Mouse (Mus musculus) brown adipose tissue, adult 24 weeks (tissue): ENCODE measurements around the gene Mturn. TPM values are rescaled to one million over a fixed set of nuclear protein-coding genes. Genes with fewer than 3 reads are reported as not detected.

Experiments
- H3K27ac ChIP-seq: fragments of 200-500 bp; replicated peaks from 2 replicates; pipeline ENCODE4 v1.5.1; 2012; ENCODE audit warnings: low read depth, mild to moderate bottlenecking, low read length
- H3K4me1 ChIP-seq: fragments of 200-500 bp; 2 replicates; pipeline ENCODE4 v1.6.1; 2012; ENCODE audit warnings: low read length, mixed read lengths; ENCODE audit not compliant: control insufficient read depth, insufficient read depth, insufficient read length
- H3K4me3 ChIP-seq: fragments of 200-500 bp; 2 replicates; pipeline ENCODE4 v1.5.1; 2012; ENCODE audit warnings: low read depth, mild to moderate bottlenecking, low read length, moderate library complexity; ENCODE audit not compliant: insufficient read depth
- polyA plus RNA-seq: library from polyadenylated mRNA; stranded (reverse); fragments of >200 nt; gene quantifications from 2 replicates; pipeline ENCODE4 v1.2.4, GENCODE M21; 2012; ENCODE audit not compliant: missing spikeins, insufficient read depth, insufficient read length

The Mturn gene
- polyA plus RNA-seq: 34.7 and 43.3 TPM in 2 replicates

DNA sequence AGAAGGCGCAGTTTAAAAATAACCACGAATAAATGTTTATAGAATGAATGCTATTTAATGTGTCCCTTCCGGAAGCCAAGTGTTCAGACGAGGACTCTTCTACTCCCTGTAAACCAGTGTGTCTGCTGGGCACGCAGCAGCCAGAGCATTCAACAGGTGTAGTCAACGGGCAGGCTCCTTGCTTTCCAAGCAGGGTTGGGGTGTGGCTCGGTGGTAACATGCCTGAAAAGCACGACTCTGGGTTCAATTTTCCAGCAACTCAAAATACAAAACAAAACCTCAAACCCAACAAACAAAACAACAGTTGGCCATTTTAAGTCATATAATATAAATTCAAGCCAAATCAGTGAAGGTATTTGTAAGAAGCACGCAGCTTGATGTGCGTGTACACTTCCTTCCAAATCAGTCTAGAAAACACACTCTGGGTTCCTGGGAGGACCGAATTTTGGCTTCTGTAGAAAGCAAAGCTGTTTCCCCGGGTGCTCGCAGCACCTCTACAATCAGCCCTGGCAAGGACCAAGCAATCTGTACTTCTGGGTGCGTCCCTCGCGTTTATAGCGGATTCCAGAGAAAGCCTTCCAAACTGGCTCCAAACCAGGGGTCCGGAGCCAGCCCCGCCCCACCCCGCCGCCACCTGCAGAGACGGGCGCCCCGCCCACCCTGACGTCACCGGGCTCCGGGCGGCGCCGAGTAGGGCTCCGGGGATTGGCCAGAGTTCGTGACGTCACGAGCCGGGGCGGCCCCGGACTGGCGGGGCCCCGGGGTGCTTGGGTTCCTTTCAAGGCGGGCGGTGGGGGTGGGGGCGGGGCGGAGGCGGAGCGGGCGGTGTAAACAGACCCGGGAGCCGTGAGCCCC lies at the start of gene Mturn:
Gene Mturn (plus strand): TSS at position 734 of the 855 bp plus-strand sequence.
- no peaks in the 10 kb centered on the region; the same call in 1 of the 2 replicates for H3K4me1 ChIP-seq
- peak within 1 kb of the TSS; percentile 14; the same call in 1 of the 2 replicates for H3K27ac ChIP-seq
- H3K4me3 ChIP-seq: peak within 1 kb of the TSS; percentile 75

DNA sequence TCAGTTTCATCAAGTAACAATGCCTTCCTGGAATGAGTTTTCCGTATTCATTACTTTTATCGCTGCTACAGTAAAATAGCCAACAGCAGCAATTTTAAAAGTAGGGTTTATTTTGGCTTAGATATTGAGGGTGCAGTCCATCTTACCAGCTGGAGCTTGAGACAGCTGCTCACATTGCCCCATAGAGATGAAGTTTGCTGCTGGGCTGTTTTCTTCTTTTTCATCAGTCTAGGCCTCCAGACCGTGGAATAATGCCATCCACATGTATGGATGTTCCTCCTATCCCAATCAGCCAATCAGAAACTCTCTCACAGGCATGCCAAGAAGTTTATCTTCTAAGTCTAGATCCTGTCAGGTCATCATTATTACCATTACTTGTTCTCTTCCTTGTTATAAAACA lies 41.5 kb upstream of the Mturn start:
- Histone ChIP-seq H3K4me3 (no peak overlapping the region), H3K4me1 (no peaks in the 10 kb centered on the region), H3K27ac (no peak overlapping the region)

DNA sequence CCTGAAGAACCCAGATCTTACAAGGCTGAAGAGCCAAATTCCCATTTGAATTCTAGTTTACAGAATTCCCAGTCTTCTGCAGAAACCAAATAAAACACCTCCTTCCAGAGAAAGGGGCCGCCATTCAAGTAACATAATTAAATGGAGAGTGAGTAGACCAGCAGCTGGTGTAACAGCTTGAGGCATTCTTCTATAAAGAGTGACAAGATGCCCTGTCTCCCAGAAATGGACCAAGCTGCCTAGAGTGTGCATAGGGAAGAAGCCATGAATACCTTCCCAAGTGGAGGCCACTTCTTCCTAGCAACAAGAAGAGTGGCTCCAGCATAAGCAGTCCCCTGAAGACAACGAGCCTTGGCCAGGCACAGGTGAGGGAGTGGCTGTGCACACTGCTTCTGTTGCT lies 39.5 kb upstream of the Mturn start:
- Histone ChIP-seq H3K27ac (no peak overlapping the region), H3K4me3 (no peak overlapping the region), H3K4me1 (no peaks in the 10 kb centered on the region)

DNA sequence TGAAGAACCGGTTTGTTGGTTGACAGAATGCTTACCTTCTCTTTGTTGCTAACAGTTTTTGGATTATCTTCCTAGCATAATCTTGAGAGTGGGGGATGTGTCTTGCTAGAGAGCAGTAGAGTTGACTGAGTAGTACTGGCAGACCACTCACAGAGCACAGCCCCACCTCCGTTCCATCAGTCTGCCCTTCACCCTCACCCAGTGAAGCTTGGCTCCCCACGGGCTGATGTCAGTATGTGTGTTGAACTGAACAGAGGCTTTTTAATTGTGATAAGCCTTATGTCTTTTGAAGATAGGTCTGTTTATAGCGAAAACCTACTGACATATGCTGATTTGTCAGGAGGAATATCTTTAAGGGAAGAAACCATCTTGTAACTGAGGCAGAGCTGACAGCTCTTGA lies 38.2 kb upstream of the Mturn start:
- no peak overlapping the region for H3K4me3 ChIP-seq
- no peaks in the 10 kb centered on the region for H3K4me1 ChIP-seq
- H3K27ac ChIP-seq: no peak overlapping the region

DNA sequence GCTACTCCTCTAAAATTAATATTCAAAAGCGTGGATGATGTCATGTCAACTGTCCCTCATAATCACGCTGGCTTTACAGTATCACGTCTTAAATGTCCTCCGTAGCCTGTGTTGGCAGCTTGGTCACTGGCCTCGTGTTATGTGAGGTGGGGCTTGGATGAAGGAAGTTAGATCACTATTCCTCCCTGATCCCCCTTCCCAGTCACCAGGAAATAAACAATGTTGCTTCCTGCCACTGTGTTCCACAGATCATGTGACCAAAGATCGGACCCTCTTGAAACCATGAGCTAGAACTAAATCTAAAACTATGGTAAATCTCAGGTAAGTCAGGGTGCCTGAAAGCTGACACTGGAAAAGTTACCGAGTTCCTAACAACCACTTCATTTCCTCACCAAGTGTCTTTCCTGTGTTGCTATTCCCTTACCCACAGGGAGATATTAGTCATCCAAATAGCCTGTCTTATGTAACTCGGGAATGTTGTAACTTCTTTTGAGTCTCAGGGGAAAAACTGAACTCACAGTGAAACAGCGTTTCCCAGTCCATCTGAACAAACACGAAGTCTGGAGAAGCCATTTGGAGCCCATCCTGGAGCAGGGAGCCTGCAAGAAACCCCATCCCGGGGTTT lies 25.8 kb upstream of the Mturn start:
- peaks cover 11% of the 10 kb centered on the region for H3K4me1 ChIP-seq
- peak overlapping the region; percentile 81 for H3K27ac ChIP-seq
- H3K4me3 ChIP-seq: no peak overlapping the region

DNA sequence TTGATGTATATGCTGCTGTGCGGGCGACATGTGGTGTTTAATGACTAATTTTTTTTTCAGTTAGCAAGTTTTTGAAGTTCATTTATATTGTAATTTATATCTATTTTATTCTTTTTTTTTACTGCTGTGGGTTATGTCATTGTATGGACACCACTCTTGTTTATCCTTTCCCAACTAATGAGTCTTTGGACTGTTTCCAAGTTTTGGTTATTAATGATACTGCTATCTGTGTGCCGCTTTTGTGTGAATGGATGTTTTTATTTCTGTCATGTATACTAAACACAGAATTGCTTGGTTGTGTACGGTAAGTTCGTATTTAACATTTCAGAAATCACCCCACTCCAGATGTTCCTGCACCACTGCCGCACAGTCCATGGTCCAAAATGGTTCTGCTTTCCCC lies 23.6 kb upstream of the Mturn start:
- no peak overlapping the region for H3K27ac ChIP-seq
- no peak overlapping the region for H3K4me3 ChIP-seq
- H3K4me1 ChIP-seq: peaks cover 11% of the 10 kb centered on the region

GRCm38 (mm10) chr6:54669868-54670267 lies 11.6 kb upstream of the Mturn start:
- Histone ChIP-seq H3K4me3 (no peak overlapping the region), H3K27ac (no peak overlapping the region), H3K4me1 (no peaks in the 10 kb centered on the region)

DNA sequence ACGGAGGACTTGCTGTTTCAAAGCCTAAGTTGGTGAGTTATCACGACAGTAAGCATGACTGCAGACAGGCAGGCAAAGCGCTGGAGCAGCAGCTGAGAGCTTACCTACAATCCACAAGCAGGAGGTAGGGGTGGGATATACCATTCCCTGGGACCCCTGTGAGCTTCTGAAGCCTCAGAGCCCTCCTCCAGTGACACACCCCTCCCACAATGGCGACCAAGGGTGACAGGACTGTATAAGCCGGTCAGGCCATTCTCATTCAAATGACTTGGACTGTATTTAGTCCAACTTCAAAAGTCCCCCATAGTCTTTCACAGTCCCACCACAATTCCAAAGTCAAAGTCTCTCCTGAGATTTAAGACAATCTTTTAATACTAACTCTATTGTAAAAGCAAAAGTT lies 8.5 kb upstream of the Mturn start:
- no peak overlapping the region for H3K27ac ChIP-seq

DNA sequence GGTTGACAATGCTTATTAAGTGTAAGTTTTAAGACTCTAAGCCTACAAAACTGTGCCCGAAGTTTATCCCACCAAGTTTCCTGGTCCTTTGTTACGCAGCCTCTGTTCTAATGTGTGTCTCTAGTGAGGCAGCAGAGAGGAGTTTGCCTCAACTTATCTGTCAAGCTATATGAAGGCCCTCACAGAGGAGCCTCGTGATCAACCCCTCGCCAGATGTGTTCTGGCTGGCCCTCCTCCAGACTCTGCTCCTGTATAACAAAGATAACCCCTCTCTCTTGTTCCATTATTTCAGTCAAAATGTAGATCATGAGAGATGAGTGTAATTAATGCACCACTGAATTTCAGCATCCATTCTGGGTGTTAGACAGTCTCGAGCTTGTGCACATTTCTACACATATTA lies 1.7 kb upstream of the Mturn start:
- no peak overlapping the region for H3K27ac ChIP-seq
- H3K4me3 ChIP-seq: no peak overlapping the region
- H3K4me1 ChIP-seq: no peaks in the 10 kb centered on the region; the same call in 1 of the 2 replicates

More for the DNA sequence above, 8.5 kb upstream of the Mturn start:
- Histone ChIP-seq H3K4me3 (no peak overlapping the region), H3K4me1 (no peaks in the 10 kb centered on the region)

DNA sequence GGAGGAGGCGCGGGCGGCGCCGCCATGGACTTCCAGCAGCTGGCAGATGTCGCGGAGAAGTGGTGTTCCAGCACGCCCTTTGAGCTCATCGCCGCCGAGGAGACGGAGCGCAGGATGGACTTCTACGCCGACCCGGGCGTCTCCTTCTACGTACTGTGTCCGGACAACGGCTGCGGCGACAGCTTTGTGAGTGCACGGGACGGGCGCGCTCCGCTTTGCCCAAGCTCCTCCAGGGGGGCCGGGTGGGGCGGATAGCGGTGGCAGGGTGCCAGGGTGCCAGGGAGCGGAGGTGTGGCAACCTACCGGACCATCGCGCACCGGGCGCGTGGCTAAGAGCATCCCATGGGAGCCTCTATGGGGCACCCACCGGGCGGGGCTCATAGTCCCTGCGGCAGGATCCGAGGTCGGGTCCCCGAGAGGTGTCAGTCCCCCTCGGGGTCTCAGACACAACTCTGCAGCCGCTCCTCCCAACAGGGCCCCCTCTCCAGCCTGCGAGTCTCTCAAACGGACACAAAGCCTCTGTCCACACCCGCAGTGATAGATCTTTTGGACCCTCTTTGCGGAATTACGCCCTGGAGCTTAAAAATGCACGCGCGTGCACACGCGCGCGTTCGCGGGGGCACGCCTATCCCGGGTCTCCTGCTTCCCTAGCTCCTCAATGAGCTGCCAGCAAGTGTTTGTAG lies 463 bp downstream of the Mturn start:
- H3K4me3 ChIP-seq: peak overlapping the region; percentile 75
- H3K27ac ChIP-seq: peak overlapping the region; percentile 14; the same call in 1 of the 2 replicates
- H3K4me1 ChIP-seq: no peaks in the 10 kb centered on the region; the same call in 1 of the 2 replicates

GRCm38 (mm10) chr6:54684085-54684484 lies 2.7 kb downstream of the Mturn start:
- no peak overlapping the region for H3K27ac ChIP-seq
- H3K4me3 ChIP-seq: no peak overlapping the region
- no peaks in the 10 kb centered on the region; the same call in 1 of the 2 replicates for H3K4me1 ChIP-seq

GRCm38 (mm10) chr6:54685103-54685502 lies 3.7 kb downstream of the Mturn start:
- Histone ChIP-seq H3K4me3 (no peak overlapping the region), H3K4me1 (peaks cover 3% of the 10 kb centered on the region), H3K27ac (no peak overlapping the region)

- peaks cover 9% of the 10 kb centered on the region for H3K4me1 ChIP-seq
- H3K4me3 ChIP-seq: no peak overlapping the region
- no peak overlapping the region for H3K27ac ChIP-seq
Measured at GRCm38 (mm10) chr6:54685716-54686395, 4.4 kb downstream of the Mturn start.

- no peak overlapping the region for H3K27ac ChIP-seq
- H3K4me1 ChIP-seq: peaks cover 17% of the 10 kb centered on the region
- no peak overlapping the region for H3K4me3 ChIP-seq
Measured at GRCm38 (mm10) chr6:54686946-54687737, 5.7 kb downstream of the Mturn start.
